Mouse (Mus musculus) embryonic fibroblast, embryonic 13.5 days (primary cell): ENCODE measurements around the gene G430095P16Rik.

Experiments
- CTCF ChIP-seq: IDR thresholded peaks from 2 replicates; pipeline ENCODE4 v1.5.1; 2011; ENCODE audit warnings: mild to moderate bottlenecking, control low read depth, low read length, moderate library complexity, borderline replicate concordance; ENCODE audit not compliant: insufficient read depth
- POLR2A ChIP-seq: IDR thresholded peaks from 2 replicates; pipeline ENCODE4 v1.6.1; 2011; ENCODE audit warnings: low read depth, mild to moderate bottlenecking, control low read depth, low read length, moderate library complexity

DNA sequence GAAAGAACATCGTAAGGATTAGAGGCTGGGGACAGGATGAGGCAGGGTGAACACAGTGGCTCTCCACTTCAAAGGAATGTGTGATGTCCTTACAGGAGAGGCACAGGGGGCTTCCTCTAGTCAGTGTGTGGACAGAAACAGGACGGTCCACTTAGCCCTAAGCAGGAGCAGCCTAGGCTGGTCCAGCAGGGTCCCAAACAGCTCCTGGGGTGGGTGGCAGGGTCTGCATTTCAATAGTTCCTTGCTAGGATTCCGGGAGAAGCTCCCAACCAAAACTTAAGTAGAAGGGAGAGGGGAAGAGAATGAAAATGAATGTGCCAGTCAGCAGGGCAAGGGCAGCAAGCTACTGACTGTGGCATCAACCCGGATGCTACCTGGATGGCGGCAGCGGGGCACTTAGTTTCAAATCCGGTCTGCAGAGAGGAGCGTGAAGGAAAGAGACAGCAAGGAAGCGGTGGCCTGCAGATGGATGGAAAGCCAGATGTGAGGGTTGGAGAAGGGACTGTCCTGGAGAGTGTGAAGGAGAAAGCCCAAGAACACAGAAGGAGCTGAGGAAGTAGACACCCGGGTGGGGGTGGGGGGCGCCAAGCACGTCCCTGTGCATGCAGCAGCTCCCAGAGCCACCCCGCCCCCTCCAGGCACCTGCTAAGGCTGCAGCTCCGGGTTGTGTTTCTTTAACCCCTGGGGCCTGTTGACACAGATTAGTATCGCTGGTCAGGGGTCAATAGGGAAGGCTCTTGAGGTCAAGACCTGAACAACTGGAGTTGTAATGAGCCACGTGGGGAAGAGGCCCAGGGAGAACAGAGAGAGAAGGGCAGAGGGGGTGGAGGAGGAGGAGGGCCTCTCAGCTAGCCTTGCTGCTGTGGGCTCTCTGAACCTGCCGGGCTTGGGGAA is 22.5 kb downstream of the G430095P16Rik start:
- TF ChIP-seq CTCF (no peak), POLR2A (no peak)
